22 mouse cellular contexts compared by ENCODE assay signal in the genomic region with DNA sequence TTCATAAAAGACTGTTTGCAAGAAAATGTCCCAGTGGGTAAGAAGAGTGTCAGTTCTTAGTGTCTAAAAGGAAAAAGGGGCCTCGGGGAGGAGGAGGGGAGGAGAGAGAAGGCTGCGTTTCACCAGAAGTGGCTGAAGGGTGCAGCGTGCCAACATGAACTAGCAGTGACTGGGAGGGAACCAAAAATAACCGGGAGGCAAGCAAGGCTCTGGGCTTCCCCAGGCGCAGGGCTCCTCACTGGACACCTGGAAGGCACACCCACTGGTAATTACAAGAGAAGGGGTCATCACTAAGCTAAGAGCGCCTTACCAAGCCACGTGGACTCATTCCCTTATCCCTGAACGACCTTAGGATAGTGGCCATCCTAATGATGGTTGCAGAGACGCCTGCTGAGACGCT.
"Had no signal": no experiment of that assay in that cellular context is flagged by ENCODE, and none has a peak within 500 bp of the region (broad histone marks: within the 10 kb centered on the region; RNA-seq: fewer than 3 reads in every experiment).

No protein-coding gene starts in this region.

- ATAC-seq: inflammation-experienced regulatory T-cells, adult 6 months had no signal

- H3K4me2 ChIP-seq: heart, embryonic 12.5 days; hindbrain, embryonic 12.5 days; hindbrain, embryonic 14.5 days; intestine, embryonic 15.5 days; limb, embryonic 13.5 days; limb, embryonic 15.5 days; liver, embryonic 12.5 days had no signal

- H3K9ac ChIP-seq: heart, embryonic 12.5 days; hindbrain, embryonic 12.5 days; hindbrain, embryonic 14.5 days; intestine, embryonic 15.5 days; limb, embryonic 13.5 days; limb, embryonic 15.5 days; liver, embryonic 12.5 days; liver, embryonic 14.5 days had no signal

- H3K27me3 ChIP-seq: heart, embryonic 12.5 days; hindbrain, embryonic 12.5 days; intestine, embryonic 15.5 days; limb, embryonic 13.5 days; limb, embryonic 15.5 days; liver, embryonic 12.5 days had no signal

- H3K4me1 ChIP-seq: hindbrain, embryonic 10.5 days; hindbrain, embryonic 12.5 days; intestine, embryonic 15.5 days; limb, embryonic 13.5 days; limb, embryonic 15.5 days; liver, embryonic 12.5 days had no signal

- DNase-seq: gastrocnemius, adult 2 months; gastrocnemius, postnatal 10 days; gastrocnemius, postnatal 25 days; heart, adult 2 months; heart, postnatal 10 days; heart, postnatal 4 days; kidney, adult 18-20 months; kidney, adult 8-10 months; kidney, postnatal 10 days; layer of hippocampus, adult 9-11 months; layer of hippocampus, postnatal 36 days; left cerebral cortex, postnatal 4 days had no signal

- H3K9me3 ChIP-seq: heart, embryonic 12.5 days; hindbrain, embryonic 10.5 days; hindbrain, embryonic 12.5 days; intestine, embryonic 15.5 days; limb, embryonic 13.5 days; limb, embryonic 15.5 days; liver, embryonic 12.5 days had no signal

- H3K27ac ChIP-seq: gastrocnemius, adult 2 months; heart, adult 2 months; hindbrain, embryonic 10.5 days; hindbrain, embryonic 12.5 days; hindbrain, embryonic 14.5 days; intestine, embryonic 15.5 days; limb, embryonic 13.5 days; limb, embryonic 15.5 days; liver, embryonic 12.5 days; liver, embryonic 14.5 days had no signal

- H3K4me3 ChIP-seq: gastrocnemius, adult 2 months; heart, adult 2 months; heart, embryonic 12.5 days; hindbrain, embryonic 10.5 days; hindbrain, embryonic 12.5 days; intestine, embryonic 15.5 days; limb, embryonic 13.5 days; limb, embryonic 15.5 days; liver, embryonic 12.5 days had no signal
